8 mouse cellular contexts compared by ENCODE assay signal in the genomic region with DNA sequence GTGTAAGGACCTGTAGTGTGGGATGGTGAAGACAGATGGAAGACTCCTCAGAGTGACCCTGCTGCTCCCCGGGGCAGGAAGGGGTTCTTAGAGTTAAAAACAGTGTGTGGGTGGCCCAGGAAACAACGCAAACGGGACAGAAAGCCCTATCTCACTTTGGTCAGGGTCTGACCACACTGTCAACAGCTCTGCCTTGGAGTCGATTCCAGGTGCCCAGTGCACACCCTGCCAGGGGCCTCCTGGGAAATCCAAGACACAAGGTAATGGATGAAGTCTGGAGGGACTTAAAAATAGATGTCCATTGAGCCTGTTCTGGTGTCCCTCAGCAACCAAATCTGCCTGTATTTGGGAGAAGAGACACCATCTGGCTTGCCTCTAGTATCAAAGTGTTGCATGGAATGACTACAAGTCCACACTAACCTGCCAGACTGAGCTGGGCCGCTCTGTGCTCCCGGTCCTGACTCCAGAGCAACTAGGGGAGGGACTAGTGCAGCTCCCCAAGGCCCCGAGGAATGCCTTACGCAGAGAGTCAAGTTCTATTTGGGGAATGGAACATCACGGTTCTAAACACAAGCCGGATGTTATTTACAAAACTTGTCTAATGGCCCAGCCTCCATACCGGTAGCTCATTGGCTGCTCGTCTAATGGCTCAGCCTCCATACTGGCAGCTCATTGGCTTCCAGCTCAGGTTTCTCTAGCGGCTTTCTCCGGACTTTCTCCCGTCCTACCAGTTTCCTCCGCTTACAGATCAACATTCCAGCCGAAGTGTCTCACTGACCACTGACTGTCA. TPM values are rescaled to one million over a fixed set of nuclear protein-coding genes. Genes with fewer than 3 reads are reported as not detected.
DNase-seq lines count a peak whose midpoint lies in the region; ATAC-seq lines count a peak whose summit lies in the region.

No protein-coding gene starts in this region.

- peak overlapping the region; percentile 65 for H3K27ac ChIP-seq in embryonic facial prominence, embryonic 11.5 days (replicated peaks; ENCODE audit: low read depth, low read length)
- H3K27ac ChIP-seq in limb, embryonic 12.5 days: peak overlapping the region; percentile 93
- H3K27ac ChIP-seq in midbrain, embryonic 13.5 days: peak overlapping the region; percentile 73

- H3K36me3 ChIP-seq in embryonic facial prominence, embryonic 11.5 days (replicated peaks; ENCODE audit: control insufficient read depth, insufficient read depth, low read depth, low read length): no peaks in the 10 kb centered on the region
- H3K36me3 ChIP-seq in limb, embryonic 12.5 days: no peaks in the 10 kb centered on the region
- H3K36me3 ChIP-seq in midbrain, embryonic 13.5 days: no peaks in the 10 kb centered on the region

- peaks cover 10% of the 10 kb centered on the region; the same call in 1 of the 2 replicates for H3K4me1 ChIP-seq in embryonic facial prominence, embryonic 11.5 days (ENCODE audit: control insufficient read depth, insufficient read depth, low read length)
- peaks cover 37% of the 10 kb centered on the region for H3K4me1 ChIP-seq in limb, embryonic 12.5 days (replicated peaks)
- H3K4me1 ChIP-seq in midbrain, embryonic 13.5 days (replicated peaks): peaks cover 63% of the 10 kb centered on the region

- ATAC-seq in embryonic facial prominence, embryonic 11.5 days (replicated peaks; ENCODE audit: insufficient number of reproducible peaks, low FRiP score, low TSS enrichment, low read depth): peak; percentile 77
- peak; percentile 89 for ATAC-seq in limb, embryonic 12.5 days (ENCODE audit: insufficient number of reproducible peaks, insufficient read depth, low FRiP score, low TSS enrichment, low read depth)
- peak; percentile 53 for ATAC-seq in midbrain, embryonic 13.5 days

- DNase-seq in 3134 (ENCODE audit: extremely low read depth, insufficient read length, low spot score): peak; percentile 82
- DNase-seq in adrenal gland, adult 18-20 months (ENCODE audit: low spot score in 2 of 2): peak; percentile 74 to 78
- peak; percentile 91 for DNase-seq in embryonic facial prominence, embryonic 11.5 days (ENCODE audit: low spot score)
- peak; percentile 94 to 98 for DNase-seq in heart, adult 18-20 months
- DNase-seq in kidney, adult 11 months: peak; percentile 95
- DNase-seq in spleen, postnatal 10 days (ENCODE audit: low spot score in 2 of 2): peak; percentile 77

- peak overlapping the region; percentile 69 for H3K4me2 ChIP-seq in embryonic facial prominence, embryonic 11.5 days (ENCODE audit: low read depth, low read length)
- peak overlapping the region; percentile 70 for H3K4me2 ChIP-seq in limb, embryonic 12.5 days
- H3K4me2 ChIP-seq in midbrain, embryonic 13.5 days (replicated peaks): peak overlapping the region; percentile 72

- no peaks in the 10 kb centered on the region for H3K27me3 ChIP-seq in embryonic facial prominence, embryonic 11.5 days (ENCODE audit: control insufficient read depth, insufficient read depth, low read length)
- no peaks in the 10 kb centered on the region for H3K27me3 ChIP-seq in limb, embryonic 12.5 days
- H3K27me3 ChIP-seq in midbrain, embryonic 13.5 days: no peaks in the 10 kb centered on the region

- peak overlapping the region; percentile 41 for H3K4me3 ChIP-seq in embryonic facial prominence, embryonic 11.5 days (ENCODE audit: low read depth, low read length)
- peak overlapping the region; percentile 43 for H3K4me3 ChIP-seq in limb, embryonic 12.5 days (replicated peaks)
- H3K4me3 ChIP-seq in midbrain, embryonic 13.5 days (replicated peaks): peak overlapping the region; percentile 41

- H3K9me3 ChIP-seq in embryonic facial prominence, embryonic 11.5 days (replicated peaks; ENCODE audit: control insufficient read depth, low read length): no peaks in the 10 kb centered on the region
- no peaks in the 10 kb centered on the region for H3K9me3 ChIP-seq in limb, embryonic 12.5 days
- no peaks in the 10 kb centered on the region for H3K9me3 ChIP-seq in midbrain, embryonic 13.5 days

- H3K9ac ChIP-seq in embryonic facial prominence, embryonic 11.5 days (replicated peaks; ENCODE audit: low read length): peak overlapping the region; percentile 44
- peak overlapping the region; percentile 58 for H3K9ac ChIP-seq in limb, embryonic 12.5 days (replicated peaks)
- H3K9ac ChIP-seq in midbrain, embryonic 13.5 days (replicated peaks): peak overlapping the region; percentile 63; the same call in 1 of the 2 replicates

- WGBS in embryonic facial prominence, embryonic 11.5 days: 10% methylated on average over 17 of the region's 17 CpGs
- WGBS in limb, embryonic 12.5 days: 7% methylated on average over 17 of the region's 17 CpGs
- WGBS in midbrain, embryonic 13.5 days: 13% methylated on average over 17 of the region's 17 CpGs

RNA-seq across cellular contexts. Expression of gene Chit1, which starts 12.1 kb away (rescaled TPM):
- total RNA-seq in adrenal gland, adult 18-20 months (2021): not detected
- polyA plus RNA-seq in embryonic facial prominence, embryonic 11.5 days (2014; fragmentation: Nextera tagmentation; extraction: Ambion mirVana): not detected in 2 replicates
- not detected for total RNA-seq in heart, adult 18-20 months (2021)
- polyA plus RNA-seq in limb, embryonic 12.5 days (2016; fragmentation: Nextera tagmentation; extraction: Ambion mirVana): not detected in 2 replicates
- polyA plus RNA-seq in midbrain, embryonic 13.5 days (2015; fragmentation: Nextera tagmentation; extraction: Ambion mirVana): 0.09 and 0.27 TPM in 2 replicates

RNA-seq across cellular contexts. Expression of gene Btg2, which starts 20.0 kb away (rescaled TPM):
- 10 to 100 TPM; 23.1 to 32.7 TPM for total RNA-seq in adrenal gland, adult 18-20 months (2021)
- polyA plus RNA-seq in embryonic facial prominence, embryonic 11.5 days (2014; fragmentation: Nextera tagmentation; extraction: Ambion mirVana): 38.1 and 38.9 TPM in 2 replicates
- 10 to 100 TPM; 31.1 to 32.0 TPM for total RNA-seq in heart, adult 18-20 months (2021)
- polyA plus RNA-seq in limb, embryonic 12.5 days (2016; fragmentation: Nextera tagmentation; extraction: Ambion mirVana): 26.7 and 28.1 TPM in 2 replicates
- 109 and 110 TPM in 2 replicates for polyA plus RNA-seq in midbrain, embryonic 13.5 days (2015; fragmentation: Nextera tagmentation; extraction: Ambion mirVana)

Comparison
In these comparisons a context has a peak if more than half of its experiments do, and no peak if none do; other contexts are left out.
1. Peak in every context shown above with its lines: DNase-seq, ATAC-seq, H3K4me3 ChIP-seq and H3K27ac ChIP-seq.